Comparison of ENCODE assay signal across 9 mouse cellular contexts in the genomic region with DNA sequence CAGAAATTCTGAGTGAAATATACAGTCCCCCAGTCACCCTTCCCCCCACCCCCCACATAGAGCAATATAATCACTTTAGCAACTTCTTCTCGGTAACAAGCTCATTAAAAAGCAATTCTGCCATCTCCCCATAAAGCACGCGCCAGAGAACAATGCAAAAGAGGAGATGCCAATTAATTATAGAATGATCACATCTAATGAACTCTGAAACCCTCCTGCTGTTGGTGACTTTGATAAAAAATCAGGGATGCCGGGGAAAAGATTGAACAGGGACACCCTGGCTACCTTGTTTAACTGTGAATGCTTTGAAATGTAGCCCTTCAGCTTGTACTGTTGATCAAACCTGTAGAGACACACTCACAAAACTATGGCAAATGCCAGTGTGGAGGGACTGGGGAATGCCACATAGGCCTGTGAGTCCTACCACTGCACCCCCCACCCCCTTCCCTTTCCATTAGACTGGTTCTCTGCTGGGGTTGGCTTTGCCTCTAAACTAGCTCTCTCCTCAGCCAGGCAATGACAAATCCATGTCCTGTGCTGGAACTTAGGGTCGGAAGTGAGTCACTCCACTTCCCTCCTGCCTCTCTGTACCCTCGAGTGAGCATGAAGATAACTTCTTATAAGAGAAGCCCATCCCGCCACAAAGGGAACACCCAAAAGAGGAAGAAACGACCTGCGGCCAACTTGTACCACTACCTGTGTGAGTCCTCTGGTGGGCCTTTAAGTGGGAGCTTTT. TPM values are rescaled to one million over a fixed set of nuclear protein-coding genes. Genes with fewer than 3 reads are reported as not detected.
DNase-seq lines count a peak whose midpoint lies in the region; ATAC-seq lines count a peak whose summit lies in the region.
"Had no signal": no experiment of that assay in that cellular context is flagged by ENCODE, and none has a peak within 500 bp of the region (broad histone marks: within the 10 kb centered on the region; RNA-seq: fewer than 3 reads in every experiment).

No protein-coding gene starts in this region.

- WGBS in kidney, embryonic 14.5 days = 78% methylated on average over 9 of the region's 9 CpGs

- H3K9me3 ChIP-seq in kidney, embryonic 14.5 days (ENCODE audit: control insufficient read depth, low read length) = no peaks in the 10 kb centered on the region
- H3K9me3 ChIP-seq: stomach, embryonic 15.5 days had no signal

- H3K4me3 ChIP-seq in kidney, embryonic 14.5 days (ENCODE audit: low read length) = no peak overlapping the region
- H3K4me3 ChIP-seq: stomach, embryonic 15.5 days had no signal

- H3K36me3 ChIP-seq in kidney, embryonic 14.5 days (ENCODE audit: control insufficient read depth, insufficient read depth, low read length) = peaks cover 15% of the 10 kb centered on the region; the same call in 1 of the 2 replicates

- no peak overlapping the region for H3K4me2 ChIP-seq in kidney, embryonic 14.5 days (replicated peaks; ENCODE audit: low read depth, low read length)
- H3K4me2 ChIP-seq: stomach, embryonic 15.5 days had no signal

- peak; percentile 47 for DNase-seq in kidney, adult 11 months
- peak; percentile 41 for DNase-seq in brain, adult 2 months (ENCODE audit: low read depth, low spot score)
- DNase-seq in lung, postnatal 10 days = peak; percentile 25
- DNase-seq in right cerebral cortex, postnatal 10 days (ENCODE audit: low spot score in 2 of 2) = no peak
- no peak for DNase-seq in left cerebral cortex, postnatal 14 days (ENCODE audit: low spot score in 2 of 2)

- 0 out of 2 replicates have a peak, but pooled peaks cover 5% of the 10 kb centered on the region for H3K4me1 ChIP-seq in kidney, embryonic 14.5 days (ENCODE audit: control insufficient read depth, insufficient read depth, low read length)
- H3K4me1 ChIP-seq: stomach, embryonic 15.5 days had no signal

- H3K27ac ChIP-seq in kidney, embryonic 14.5 days (ENCODE audit: low read depth, low read length) = no peak overlapping the region
- H3K27ac ChIP-seq: stomach, embryonic 15.5 days had no signal

- intact Hi-C loops in left cerebral cortex, postnatal 14 days (cut with DNase I) = loop anchor here (5.0 kb wide), 1 partner anchor 39 kb away; no protein-coding TSS in a partner anchor

- no peaks in the 10 kb centered on the region for H3K27me3 ChIP-seq in kidney, embryonic 14.5 days (ENCODE audit: control insufficient read depth, insufficient read depth, low read length)
- H3K27me3 ChIP-seq: stomach, embryonic 15.5 days had no signal

- H3K9ac ChIP-seq in kidney, embryonic 14.5 days (ENCODE audit: low read depth, low read length) = no peak overlapping the region
- H3K9ac ChIP-seq: stomach, embryonic 15.5 days had no signal

- no peak for ATAC-seq in kidney, embryonic 14.5 days (ENCODE audit: low FRiP score, low TSS enrichment)
- peak; percentile 76 to 82 for ATAC-seq in hematopoietic stem cell, adult 5-6 weeks (replicated peaks in 1 of 2; ENCODE audit: insufficient read depth in 1 of 2, low FRiP score in 2 of 2, low TSS enrichment in 1 of 2, low read depth in 1 of 2, poor library complexity in 2 of 2, severe bottlenecking in 2 of 2)
- ATAC-seq in activated CD4-positive, CD25-positive, alpha-beta regulatory T cell, adult 4 months = no peak

RNA-seq across cellular contexts. Expression of a gene that starts 43.9 kb away (rescaled TPM):
- polyA plus RNA-seq in kidney, embryonic 14.5 days (2014; fragmentation: Nextera tagmentation; extraction: Ambion mirVana) = 18.1 and 21.0 TPM in 2 replicates
- total RNA-seq in hematopoietic stem cell, adult 5-6 weeks (2017) = 3.0 and 6.0 TPM in 2 replicates
- polyA plus RNA-seq in activated CD4-positive, CD25-positive, alpha-beta regulatory T cell, adult 4 months (2017; shearing (Covaris generic)) = 10 to 100 TPM; 18.6 to 19.1 TPM
- 10 to 100 TPM; 54.2 to 55.8 TPM for total RNA-seq in left cerebral cortex, postnatal 14 days (2021)

Comparison
In these comparisons a context has a peak if more than half of its experiments do, and no peak if none do; other contexts are left out.
1. DNase-seq: peak in kidney, adult 11 months (single experiment), brain, adult 2 months (single experiment) and lung, postnatal 10 days (single experiment); none in right cerebral cortex, postnatal 10 days (0 of 2) and left cerebral cortex, postnatal 14 days (0 of 2).
2. ATAC-seq: peak in hematopoietic stem cell, adult 5-6 weeks (2 of 2); none in kidney, embryonic 14.5 days (single experiment) and activated CD4-positive, CD25-positive, alpha-beta regulatory T cell, adult 4 months (single experiment).